Mouse (Mus musculus) neural tube, embryonic 13.5 days (tissue): Measurements from ENCODE around the gene Obp2a. TPM values are rescaled to one million over a fixed set of nuclear protein-coding genes. Genes with fewer than 3 reads are reported as not detected.
"Not testable (repeated sequence)": the region's sequence is repeated elsewhere in the genome, so short reads cannot be mapped to it uniquely, and the experiment has no call there.

Source experiments
- ATAC-seq: fragments of 200-750 bp; cut with Nextera tagmentation; 2 replicates; pipeline ENCODE4 v1.8.0; 2017; ENCODE audit warnings: low read depth, mild to moderate bottlenecking, moderate TSS enrichment, moderate library complexity
- H3K27ac ChIP-seq: fragments of 300-500 bp; sonication (generic); replicated peaks from 2 replicates; pipeline ENCODE4 v1.5.1; 2015; ENCODE audit warnings: moderate library complexity, mild to moderate bottlenecking, inconsistent platforms
- H3K27me3 ChIP-seq: fragments of 300-500 bp; sonication (generic); 2 replicates; pipeline ENCODE4 v1.6.1; 2015; ENCODE audit warnings: mild to moderate bottlenecking, inconsistent platforms
- H3K36me3 ChIP-seq: fragments of 300-500 bp; sonication (generic); 2 replicates; pipeline ENCODE4 v1.6.1; 2015; ENCODE audit warnings: mild to moderate bottlenecking, inconsistent platforms
- H3K4me1 ChIP-seq: fragments of 300-500 bp; sonication (generic); replicated peaks from 2 replicates; pipeline ENCODE4 v1.6.1; 2015; ENCODE audit warnings: inconsistent platforms
- H3K4me2 ChIP-seq: fragments of 300-500 bp; sonication (generic); 2 replicates; pipeline ENCODE4 v1.6.1; 2015; ENCODE audit warnings: inconsistent platforms, mild to moderate bottlenecking, moderate library complexity
- H3K4me3 ChIP-seq: fragments of 300-500 bp; sonication (generic); 2 replicates; pipeline ENCODE4 v1.5.1; 2015; ENCODE audit warnings: mild to moderate bottlenecking, inconsistent platforms
- H3K9ac ChIP-seq: fragments of 300-500 bp; sonication (generic); 2 replicates; pipeline ENCODE4 v1.6.1; 2015; ENCODE audit warnings: moderate library complexity, mild to moderate bottlenecking, inconsistent platforms
- H3K9me3 ChIP-seq: fragments of 300-500 bp; sonication (generic); 2 replicates; pipeline ENCODE4 v1.6.1; 2016; ENCODE audit warnings: inconsistent platforms
- WGBS: fragments of 180-500 bp; shearing (Covaris S2); methylation state at CpG from one replicate; pipeline ENCODE4 v1.1.7; 2015; 5-methylcytosine and 5-hydroxymethylcytosine counted together
- polyA plus RNA-seq: library from polyadenylated mRNA; unstranded; fragments of >200 nt; fragmentation: Nextera tagmentation; extraction: Ambion mirVana; gene quantifications from 2 replicates; pipeline ENCODE4 v1.2.1, GENCODE M21; 2015

Gene Obp2a
- polyA plus RNA-seq, 1 experiment from 2014 or later = not detected

GRCm38 (mm10) chr2:25682426-25682825 is 17.4 kb upstream of the Obp2a start, which contains the start of gene Lcn10:
Gene Lcn10, plus strand, starts transcription at chr2:25682726.
- Histone ChIP-seq H3K27ac (no peak within 1 kb of the TSS), H3K9me3 (no peaks in the 10 kb centered on the region), H3K4me1 (no peaks in the 10 kb centered on the region), H3K27me3 (no peaks in the 10 kb centered on the region), H3K4me2 (no peak within 1 kb of the TSS), H3K9ac (no peak within 1 kb of the TSS), H3K36me3 (no peaks in the 10 kb centered on the region), H3K4me3 (no peak within 1 kb of the TSS)
- 71% methylated on average over 2 of the region's 2 CpGs for WGBS
- no peak for ATAC-seq

GRCm38 (mm10) chr2:25686941-25687340 is 12.9 kb upstream of the Obp2a start:
- Histone ChIP-seq H3K27me3 (no peaks in the 10 kb centered on the region), H3K4me3 (no peak overlapping the region), H3K4me2 (no peak overlapping the region), H3K4me1 (no peaks in the 10 kb centered on the region), H3K27ac (no peak overlapping the region), H3K36me3 (no peaks in the 10 kb centered on the region), H3K9ac (no peak overlapping the region), H3K9me3 (no peaks in the 10 kb centered on the region)
- 62% methylated on average over 3 of the region's 4 CpGs for WGBS
- ATAC-seq = no peak

- Histone ChIP-seq H3K4me1 (no peaks in the 10 kb centered on the region), H3K27ac (no peak overlapping the region), H3K9me3 (no peaks in the 10 kb centered on the region), H3K27me3 (no peaks in the 10 kb centered on the region), H3K4me2 (no peak overlapping the region), H3K4me3 (no peak overlapping the region), H3K9ac (no peak overlapping the region), H3K36me3 (no peaks in the 10 kb centered on the region)
- no peak for ATAC-seq
These were observed 5.2 kb upstream of the Obp2a start for GRCm38 (mm10) chr2:25694605-25695004.

DNA sequence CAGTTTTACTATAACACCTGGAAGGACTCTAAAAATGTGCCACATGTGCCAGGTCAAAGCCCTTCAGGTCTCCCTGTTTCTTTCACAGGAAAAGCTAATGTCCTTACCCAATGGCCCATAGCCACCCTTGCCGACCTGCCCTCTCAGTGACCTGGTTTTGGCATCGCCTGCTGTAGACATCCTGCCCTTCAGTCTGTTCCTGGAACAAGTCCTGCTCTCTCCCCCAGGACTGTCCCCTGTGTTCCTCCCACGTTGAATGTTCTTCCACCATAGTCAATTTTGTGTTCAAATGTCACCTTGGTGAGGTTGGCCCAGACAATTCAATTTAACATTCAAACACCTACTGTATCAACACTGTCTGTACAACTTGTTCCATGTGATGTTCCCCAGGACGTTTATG is 2.9 kb upstream of the Obp2a start:
- Histone ChIP-seq H3K36me3 (no peaks in the 10 kb centered on the region), H3K4me2 (no peak overlapping the region), H3K9me3 (no peaks in the 10 kb centered on the region), H3K4me1 (no peaks in the 10 kb centered on the region), H3K27ac (no peak overlapping the region), H3K9ac (no peak overlapping the region), H3K4me3 (no peak overlapping the region), H3K27me3 (no peaks in the 10 kb centered on the region)
- 68% methylated on average over 4 of the region's 4 CpGs for WGBS
- ATAC-seq = no peak

GRCm38 (mm10) chr2:25698696-25699095 is 1.1 kb upstream of the Obp2a start:
- WGBS = 90% methylated on average over 2 of the region's 2 CpGs
- no peak overlapping the region for H3K4me3 ChIP-seq
- no peak for ATAC-seq
- no peaks in the 10 kb centered on the region for H3K9me3 ChIP-seq
- H3K4me1 ChIP-seq = no peaks in the 10 kb centered on the region
- H3K9ac ChIP-seq = no peak overlapping the region
- H3K27me3 ChIP-seq = no peaks in the 10 kb centered on the region
- H3K27ac ChIP-seq = no peak overlapping the region
- no peaks in the 10 kb centered on the region for H3K36me3 ChIP-seq
- no peak overlapping the region for H3K4me2 ChIP-seq

GRCm38 (mm10) chr2:25701001-25701400 is 1.2 kb downstream of the Obp2a start:
- H3K4me1 ChIP-seq = no peaks in the 10 kb centered on the region
- H3K36me3 ChIP-seq = no peaks in the 10 kb centered on the region
- H3K9me3 ChIP-seq = no peaks in the 10 kb centered on the region
- H3K4me2 ChIP-seq = no peak overlapping the region
- no peak for ATAC-seq
- H3K27me3 ChIP-seq = no peaks in the 10 kb centered on the region
- no peak overlapping the region for H3K9ac ChIP-seq
- no peak overlapping the region for H3K27ac ChIP-seq
- 84% methylated on average over 5 of the region's 5 CpGs for WGBS
- H3K4me3 ChIP-seq = no peak overlapping the region

DNA sequence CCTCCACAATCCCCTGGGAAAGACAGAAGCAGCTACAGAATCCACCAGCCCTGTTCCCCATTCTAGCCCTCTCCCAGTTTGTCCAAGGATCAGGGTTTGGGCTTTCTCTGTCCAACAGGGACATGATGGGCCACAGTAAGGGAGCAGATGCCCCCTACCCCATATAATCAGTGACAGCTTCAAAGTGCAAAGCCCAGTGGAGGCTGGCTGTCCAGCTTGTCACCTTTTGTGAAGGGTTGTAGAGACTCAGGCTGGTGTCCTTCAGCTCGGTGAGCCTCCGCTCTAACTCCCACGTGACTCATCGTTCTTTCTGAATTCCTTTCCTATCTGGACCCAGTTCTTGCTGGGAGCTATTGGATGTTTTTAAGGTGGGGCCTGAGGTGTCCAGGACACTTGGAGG is 3.9 kb downstream of the Obp2a start:
- Histone ChIP-seq H3K4me2 (no peak overlapping the region), H3K9me3 (no peaks in the 10 kb centered on the region), H3K9ac (no peak overlapping the region), H3K36me3 (no peaks in the 10 kb centered on the region), H3K27ac (no peak overlapping the region), H3K27me3 (no peaks in the 10 kb centered on the region), H3K4me3 (no peak overlapping the region), H3K4me1 (peaks cover 12% of the 10 kb centered on the region)
- ATAC-seq = no peak
- 84% methylated on average over 4 of the region's 4 CpGs for WGBS

- Histone ChIP-seq H3K9me3 (no peaks in the 10 kb centered on the region), H3K27me3 (no peaks in the 10 kb centered on the region), H3K36me3 (no peaks in the 10 kb centered on the region), H3K9ac (peak within 1 kb of the TSS; percentile 88), H3K27ac (peak within 1 kb of the TSS; percentile 85), H3K4me3 (peak within 1 kb of the TSS; percentile 64), H3K4me2 (peak within 1 kb of the TSS; percentile 86), H3K4me1 (peaks cover 22% of the 10 kb centered on the region)
- ATAC-seq = peak; percentile 97
- WGBS = under 1% methylated on average over 78 of the region's 78 CpGs
These were observed 7.0 kb downstream of the Obp2a start, which contains the start of gene Bmyc for GRCm38 (mm10) chr2:25706643-25707481. Gene Bmyc, plus strand, starts transcription at chr2:25706739.

DNA sequence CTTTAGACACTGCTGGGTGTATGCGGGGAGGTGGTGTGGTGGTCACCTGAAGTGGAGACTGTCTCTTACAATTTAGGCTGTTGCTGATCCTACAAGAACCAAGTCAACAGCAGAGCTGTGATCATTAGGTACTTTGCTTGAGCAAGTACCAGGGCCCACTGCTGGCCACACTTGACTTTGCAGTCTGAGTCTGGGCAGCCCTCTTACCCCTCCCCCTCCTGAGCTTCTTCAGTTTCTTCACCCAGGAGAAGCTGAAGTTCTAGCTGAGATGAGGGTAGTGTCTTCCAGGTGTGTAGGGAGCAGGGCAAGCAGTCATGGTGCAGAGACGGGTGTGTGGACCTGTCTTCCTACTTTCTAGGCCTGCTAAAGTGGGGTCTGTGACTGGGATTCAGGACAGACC is 8.3 kb downstream of the Obp2a start:
- Histone ChIP-seq H3K4me3 (peak overlapping the region; percentile 23), H3K36me3 (no peaks in the 10 kb centered on the region), H3K4me1 (peaks cover 22% of the 10 kb centered on the region), H3K27me3 (no peaks in the 10 kb centered on the region), H3K4me2 (peak overlapping the region; percentile 86), H3K27ac (no peak overlapping the region), H3K9ac (peak overlapping the region; percentile 41; the same call in 1 of the 2 replicates), H3K9me3 (no peaks in the 10 kb centered on the region)
- 84% methylated on average over 2 of the region's 2 CpGs for WGBS
- ATAC-seq = no peak

DNA sequence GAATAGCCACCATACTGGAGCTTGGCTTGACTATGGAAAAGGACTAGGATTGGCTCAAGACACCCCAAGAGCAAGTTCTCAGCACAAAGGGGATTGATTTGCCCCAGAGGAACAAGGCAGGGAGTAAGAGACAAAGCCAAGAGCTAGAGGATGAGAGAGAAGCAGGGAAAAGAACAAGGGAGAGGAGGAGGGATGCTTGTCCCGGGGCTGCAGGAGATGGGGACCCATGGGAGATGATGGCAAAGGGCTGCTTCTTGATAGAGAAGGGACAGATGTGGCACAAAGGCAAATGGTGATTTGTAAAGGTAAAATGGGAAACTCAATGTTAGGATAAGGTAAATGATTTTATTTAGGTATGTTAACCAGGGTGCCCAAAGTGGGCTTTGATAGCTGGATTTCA is 9.2 kb downstream of the Obp2a start:
- H3K4me1 ChIP-seq = peaks cover 22% of the 10 kb centered on the region
- H3K4me3 ChIP-seq, H3K9me3 ChIP-seq, ATAC-seq, H3K27ac ChIP-seq, H3K27me3 ChIP-seq, H3K36me3 ChIP-seq, H3K9ac ChIP-seq: not testable (repeated sequence)
- H3K4me2 ChIP-seq = 0 out of 2 replicates have a peak overlapping the region, but pooled peaks have one; percentile 86
- 88% methylated on average over 1 of the region's 1 CpGs for WGBS

DNA sequence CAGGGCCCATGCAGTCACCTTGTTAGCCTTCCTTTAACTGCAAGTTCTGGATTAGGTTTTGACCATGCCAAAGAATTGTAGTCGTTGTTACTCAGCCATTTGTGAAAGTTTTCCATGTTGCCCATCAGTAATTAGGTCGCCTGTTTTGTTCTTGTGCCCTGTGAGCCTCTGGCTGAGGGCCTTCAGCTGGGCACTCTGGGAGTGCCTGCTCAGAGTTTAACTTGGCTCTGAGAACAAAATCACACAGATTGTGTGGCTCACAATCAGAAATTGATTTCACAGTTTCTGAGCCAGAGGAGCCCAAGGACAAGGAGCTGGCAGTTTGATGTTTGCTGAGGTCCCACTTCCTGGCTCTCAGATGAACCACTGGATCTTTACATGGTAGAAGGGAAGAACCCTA is 9.9 kb downstream of the Obp2a start:
- H3K4me3 ChIP-seq, H3K36me3 ChIP-seq, H3K9ac ChIP-seq, H3K9me3 ChIP-seq, H3K27me3 ChIP-seq, ATAC-seq, H3K4me2 ChIP-seq, H3K27ac ChIP-seq: not testable (repeated sequence)
- peaks cover 22% of the 10 kb centered on the region for H3K4me1 ChIP-seq
- 75% methylated on average over 2 of the region's 2 CpGs for WGBS

DNA sequence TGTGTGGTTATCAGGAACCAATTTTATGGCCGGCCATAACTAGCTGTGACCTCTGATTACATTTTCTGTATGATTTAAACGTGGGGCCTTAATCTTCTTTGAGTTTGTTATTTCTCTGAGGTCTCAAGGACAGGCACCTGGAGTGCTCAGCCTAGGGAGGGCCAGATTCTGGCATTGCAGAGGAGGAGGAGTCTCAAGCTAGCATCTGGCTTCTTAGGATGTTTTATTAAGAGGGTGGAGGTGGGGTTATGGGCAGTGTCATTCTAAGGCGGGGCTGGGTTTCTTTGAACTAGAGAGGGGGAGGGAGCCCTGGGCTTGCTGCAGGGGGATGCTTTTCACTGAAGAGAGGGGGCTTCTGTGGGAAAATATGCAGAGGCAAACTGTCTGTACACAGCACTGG is 11.8 kb downstream of the Obp2a start:
- H3K4me2 ChIP-seq, H3K27ac ChIP-seq, H3K36me3 ChIP-seq, H3K4me3 ChIP-seq, H3K27me3 ChIP-seq, ATAC-seq, H3K9me3 ChIP-seq, H3K9ac ChIP-seq: not testable (repeated sequence)
- 16% methylated on average over 3 of the region's 3 CpGs for WGBS
- peaks cover 22% of the 10 kb centered on the region for H3K4me1 ChIP-seq

DNA sequence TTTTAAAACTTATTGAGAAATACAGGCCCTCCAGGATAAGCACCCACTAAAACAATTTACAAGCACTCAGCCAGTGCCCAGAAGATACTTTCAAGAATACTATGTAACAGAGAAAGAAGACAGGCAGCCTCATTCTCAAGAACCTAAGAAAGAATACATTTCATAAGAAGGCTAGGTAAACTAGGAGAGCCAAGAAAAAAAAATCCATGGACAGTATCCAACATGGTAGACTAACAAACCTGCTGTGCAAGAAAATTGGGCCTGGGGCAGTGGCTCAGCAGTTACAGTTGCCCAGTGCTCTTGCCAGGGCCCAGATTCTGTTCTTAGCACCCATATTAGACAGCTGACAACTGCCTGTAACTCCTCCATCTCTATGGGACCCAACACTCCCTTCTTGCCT is 17.4 kb downstream of the Obp2a start:
- Histone ChIP-seq H3K9me3 (no peaks in the 10 kb centered on the region), H3K4me3 (no peak overlapping the region), H3K4me1 (no peaks in the 10 kb centered on the region), H3K9ac (no peak overlapping the region), H3K36me3 (no peaks in the 10 kb centered on the region), H3K27me3 (no peaks in the 10 kb centered on the region), H3K4me2 (no peak overlapping the region), H3K27ac (no peak overlapping the region)
- ATAC-seq = no peak
